Comparison of ENCODE assay signal across 8 mouse cellular contexts in the genomic region with DNA sequence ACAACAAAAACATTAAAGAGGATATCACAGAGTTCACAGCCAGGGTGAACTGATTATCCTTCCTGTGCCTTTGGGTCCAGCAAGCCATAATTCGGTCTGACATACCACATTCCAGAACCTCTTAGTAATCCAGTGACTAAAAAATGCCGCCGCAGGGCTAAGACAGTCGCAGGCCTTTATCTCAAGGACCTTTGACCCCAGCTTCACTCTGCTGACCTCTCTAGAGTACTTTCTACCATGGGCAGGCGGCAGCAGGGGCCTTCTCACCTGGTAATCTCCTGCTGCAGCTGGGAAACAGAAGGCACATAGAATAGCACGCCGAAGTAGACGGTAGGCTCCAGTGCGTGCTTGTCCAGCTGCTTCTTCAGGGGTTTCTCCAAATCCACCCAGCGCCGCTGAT. TPM values are rescaled to one million over a fixed set of nuclear protein-coding genes. Genes with fewer than 3 reads are reported as not detected.
DNase-seq lines count a peak whose midpoint lies in the region; ATAC-seq and TF ChIP-seq lines count a peak whose summit lies in the region.
"Had no signal": no experiment of that assay in that cellular context is flagged by ENCODE, and none has a peak within 500 bp of the region (broad histone marks: within the 10 kb centered on the region; RNA-seq: fewer than 3 reads in every experiment).

No protein-coding gene starts in this region.

- H3K36me3 ChIP-seq in midbrain, embryonic 11.5 days (ENCODE audit: control insufficient read depth, insufficient read depth, low read length): peaks cover 2% of the 10 kb centered on the region; the same call in 1 of the 2 replicates
- no peaks in the 10 kb centered on the region for H3K36me3 ChIP-seq in midbrain, embryonic 15.5 days (replicated peaks)
- no peaks in the 10 kb centered on the region for H3K36me3 ChIP-seq in kidney, embryonic 15.5 days
- H3K36me3 ChIP-seq in small intestine, adult 2 months (ENCODE audit: control insufficient read depth, insufficient read depth, low read length): no peaks in the 10 kb centered on the region

- H3K9me3 ChIP-seq in midbrain, embryonic 11.5 days (ENCODE audit: control insufficient read depth, low read length): no peaks in the 10 kb centered on the region
- no peaks in the 10 kb centered on the region for H3K9me3 ChIP-seq in midbrain, embryonic 15.5 days
- no peaks in the 10 kb centered on the region for H3K9me3 ChIP-seq in kidney, embryonic 15.5 days (replicated peaks)
- H3K9me3 ChIP-seq: limb, embryonic 12.5 days had no signal

- no peak overlapping the region for H3K9ac ChIP-seq in midbrain, embryonic 11.5 days (ENCODE audit: low read length)
- H3K9ac ChIP-seq in midbrain, embryonic 15.5 days: no peak overlapping the region
- H3K9ac ChIP-seq in kidney, embryonic 15.5 days: no peak overlapping the region
- H3K9ac ChIP-seq: limb, embryonic 12.5 days had no signal

- no peak overlapping the region for H3K4me2 ChIP-seq in midbrain, embryonic 11.5 days
- H3K4me2 ChIP-seq in midbrain, embryonic 15.5 days: no peak overlapping the region
- H3K4me2 ChIP-seq in kidney, embryonic 15.5 days: no peak overlapping the region
- H3K4me2 ChIP-seq: limb, embryonic 12.5 days had no signal

- no peak for TF ChIP-seq POLR2A in small intestine, adult 2 months (IDR thresholded peaks at IDR 0.05; ENCODE audit: low read depth, low read length)

- H3K27me3 ChIP-seq in midbrain, embryonic 11.5 days (ENCODE audit: control insufficient read depth, insufficient read depth, low read length): no peaks in the 10 kb centered on the region
- H3K27me3 ChIP-seq in midbrain, embryonic 15.5 days (replicated peaks): no peaks in the 10 kb centered on the region
- no peaks in the 10 kb centered on the region for H3K27me3 ChIP-seq in kidney, embryonic 15.5 days
- no peaks in the 10 kb centered on the region for H3K27me3 ChIP-seq in small intestine, adult 2 months (ENCODE audit: control insufficient read depth, insufficient read depth, low read length)
- H3K27me3 ChIP-seq: limb, embryonic 12.5 days had no signal

- 0 out of 2 replicates have a peak, but pooled peaks have one; percentile 48 for ATAC-seq in midbrain, embryonic 11.5 days (ENCODE audit: low FRiP score)
- ATAC-seq in midbrain, embryonic 15.5 days (replicated peaks): no peak
- ATAC-seq in kidney, embryonic 15.5 days (replicated peaks; ENCODE audit: low FRiP score): 0 out of 2 replicates have a peak, but pooled peaks have one; percentile 29
- no peak for ATAC-seq in megakaryocyte-erythroid progenitor cell, adult 5-6 weeks (replicated peaks; ENCODE audit: low FRiP score, low TSS enrichment, poor library complexity, severe bottlenecking)
- ATAC-seq in cerebellum, adult (ENCODE audit: insufficient number of reproducible peaks, low FRiP score, low TSS enrichment): no peak

- TF ChIP-seq CTCF in small intestine, adult 2 months (IDR thresholded peaks at IDR 0.05; ENCODE audit: extremely low read depth, insufficient read length, insufficient replicate concordance, low read depth, low read length): no peak

- peaks cover 10% of the 10 kb centered on the region for H3K4me1 ChIP-seq in midbrain, embryonic 11.5 days (ENCODE audit: control insufficient read depth, insufficient read depth, low read length)
- no peaks in the 10 kb centered on the region for H3K4me1 ChIP-seq in midbrain, embryonic 15.5 days
- peaks cover 17% of the 10 kb centered on the region for H3K4me1 ChIP-seq in kidney, embryonic 15.5 days
- peaks cover 15% of the 10 kb centered on the region; the same call in 1 of the 2 replicates for H3K4me1 ChIP-seq in small intestine, adult 2 months (ENCODE audit: control insufficient read depth, insufficient read depth, insufficient read length, low read length)

- WGBS in midbrain, embryonic 11.5 days: 12% methylated on average over 11 of the region's 11 CpGs
- 28% methylated on average over 11 of the region's 11 CpGs for WGBS in midbrain, embryonic 15.5 days
- WGBS in kidney, embryonic 15.5 days: 56% methylated on average over 11 of the region's 11 CpGs
- 23% methylated on average over 11 of the region's 11 CpGs for WGBS in small intestine, adult 2 months

- DNase-seq in midbrain, embryonic 11.5 days (ENCODE audit: low spot score, missing footprints): no peak
- DNase-seq in embryo, embryonic 11 days: peak; percentile 56

- H3K4me3 ChIP-seq in midbrain, embryonic 11.5 days (ENCODE audit: low read depth, low read length): no peak overlapping the region
- H3K4me3 ChIP-seq in midbrain, embryonic 15.5 days: no peak overlapping the region
- no peak overlapping the region for H3K4me3 ChIP-seq in kidney, embryonic 15.5 days (replicated peaks)
- no peak overlapping the region for H3K4me3 ChIP-seq in small intestine, adult 2 months (ENCODE audit: low read depth, low read length)
- H3K4me3 ChIP-seq: limb, embryonic 12.5 days had no signal

- H3K27ac ChIP-seq in midbrain, embryonic 11.5 days (ENCODE audit: low read depth, low read length): no peak overlapping the region
- H3K27ac ChIP-seq in midbrain, embryonic 15.5 days: no peak overlapping the region
- 0 out of 2 replicates have a peak overlapping the region, but pooled peaks have one; percentile 6 for H3K27ac ChIP-seq in kidney, embryonic 15.5 days
- H3K27ac ChIP-seq in small intestine, adult 2 months (ENCODE audit: insufficient read depth, low read depth, low read length): peak overlapping the region; percentile 80
- H3K27ac ChIP-seq: limb, embryonic 12.5 days had no signal

RNA-seq across cellular contexts. Expression of gene Ptpn21, which starts 22.4 kb away (rescaled TPM):
- 7.2 and 8.4 TPM in 2 replicates for polyA plus RNA-seq in midbrain, embryonic 11.5 days (2014; fragmentation: Nextera tagmentation; extraction: Ambion mirVana)
- polyA plus RNA-seq in midbrain, embryonic 15.5 days (2015; fragmentation: Nextera tagmentation; extraction: Ambion mirVana): 4.7 and 5.0 TPM in 2 replicates
- polyA plus RNA-seq in kidney, embryonic 15.5 days (2015; fragmentation: Nextera tagmentation; extraction: Ambion mirVana): 6.6 and 7.1 TPM in 2 replicates
- polyA plus RNA-seq in small intestine, adult 2 months (2012; rRNA removed): 9.6 and 24.7 TPM in 2 replicates
- total RNA-seq in megakaryocyte-erythroid progenitor cell, adult 5-6 weeks (2014; fragmentation: Nextera tagmentation): 3.0 and 7.5 TPM in 2 replicates
- 1.6 and 4.7 TPM in 2 replicates for total RNA-seq in megakaryocyte-erythroid progenitor cell, adult 5-6 weeks (2017)

RNA-seq across cellular contexts. Expression of gene Zc3h14, which starts 32.0 kb away (rescaled TPM):
- polyA plus RNA-seq in midbrain, embryonic 11.5 days (2014; fragmentation: Nextera tagmentation; extraction: Ambion mirVana): 180 and 194 TPM in 2 replicates
- 105 and 106 TPM in 2 replicates for polyA plus RNA-seq in midbrain, embryonic 15.5 days (2015; fragmentation: Nextera tagmentation; extraction: Ambion mirVana)
- 127 and 128 TPM in 2 replicates for polyA plus RNA-seq in kidney, embryonic 15.5 days (2015; fragmentation: Nextera tagmentation; extraction: Ambion mirVana)
- polyA plus RNA-seq in small intestine, adult 2 months (2012; rRNA removed): 6.7 and 14.8 TPM in 2 replicates
- total RNA-seq in megakaryocyte-erythroid progenitor cell, adult 5-6 weeks (2014; fragmentation: Nextera tagmentation): 186 and 193 TPM in 2 replicates
- 106 and 111 TPM in 2 replicates for total RNA-seq in megakaryocyte-erythroid progenitor cell, adult 5-6 weeks (2017)

Comparison
In these comparisons a context has a peak if more than half of its experiments do, and no peak if none do; other contexts are left out.
1. ATAC-seq: peak in midbrain, embryonic 11.5 days (single experiment) and kidney, embryonic 15.5 days (single experiment); none in midbrain, embryonic 15.5 days (single experiment), megakaryocyte-erythroid progenitor cell, adult 5-6 weeks (single experiment) and cerebellum, adult (single experiment).
2. H3K27ac ChIP-seq: peak in kidney, embryonic 15.5 days (single experiment) and small intestine, adult 2 months (single experiment); none in midbrain, embryonic 11.5 days (single experiment) and midbrain, embryonic 15.5 days (single experiment).